Mouse (Mus musculus) right cerebral cortex, adult 18-20 months (tissue): ENCODE measurements at regions not wholly inside any gene's neighbourhood (a gene's known extent, or its start where the extent isn't known, plus 50 kb on each side); places are given as distances from the start of the nearest gene placed in this dataset.

ENCODE experiments used
- DNase-seq: peaks from one replicate; pipeline ENCODE4 v3.0.0; 2022; ENCODE audit warnings: mixed read lengths

DNA sequence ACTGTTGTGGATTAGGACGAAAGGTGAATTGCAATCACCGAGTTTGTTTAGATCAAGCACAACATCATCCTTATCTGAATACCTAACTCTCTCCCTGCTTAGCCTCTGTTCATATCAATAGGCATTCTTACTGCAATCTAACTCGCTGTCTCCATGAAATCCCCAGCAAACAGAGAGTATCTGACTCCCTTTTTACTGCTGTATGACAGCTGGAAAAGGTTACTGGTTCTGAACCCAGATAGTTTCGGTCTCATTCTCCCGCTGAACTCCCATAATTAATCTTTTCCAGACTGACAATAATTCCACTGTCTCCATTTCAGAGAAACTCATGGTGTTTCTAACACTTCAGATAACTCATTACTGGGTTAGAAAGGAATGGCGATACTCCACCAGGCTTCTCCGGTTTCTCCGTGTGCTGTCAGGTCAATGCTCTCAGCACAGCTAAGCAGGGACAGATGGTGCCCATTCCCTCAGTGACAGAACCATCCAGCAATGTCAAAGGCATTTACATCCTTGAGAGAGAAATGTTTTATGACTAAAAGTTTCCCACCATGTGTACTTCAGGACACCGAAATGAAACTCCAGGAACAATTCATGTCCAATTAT lies 167.5 kb upstream of the Itga4 start:
- no peak for DNase-seq

DNA sequence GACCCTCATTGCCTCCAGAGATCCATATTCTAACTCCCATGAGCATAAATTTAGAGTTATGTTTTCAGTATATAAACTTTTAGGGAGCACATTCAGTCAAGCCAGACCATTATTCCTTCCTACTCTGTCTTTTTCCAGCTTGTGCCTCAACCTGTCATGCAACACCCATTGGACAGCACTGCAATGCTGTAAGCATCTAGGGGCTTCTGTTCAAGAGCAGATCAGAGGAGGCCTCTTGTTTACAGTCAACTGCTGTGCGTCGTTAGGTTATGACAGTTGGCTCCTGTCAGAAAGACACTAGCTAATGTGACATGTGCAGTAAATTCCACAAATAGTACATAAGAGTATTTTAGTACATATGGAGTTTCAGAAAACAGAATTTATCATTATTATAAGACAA lies 165.0 kb upstream of the Itga4 start:
- no peak for DNase-seq

- peak; percentile 71 for DNase-seq
Measured at GRCm38 (mm10) chr2:79094298-79094697, 160.9 kb upstream of the Itga4 start.

DNA sequence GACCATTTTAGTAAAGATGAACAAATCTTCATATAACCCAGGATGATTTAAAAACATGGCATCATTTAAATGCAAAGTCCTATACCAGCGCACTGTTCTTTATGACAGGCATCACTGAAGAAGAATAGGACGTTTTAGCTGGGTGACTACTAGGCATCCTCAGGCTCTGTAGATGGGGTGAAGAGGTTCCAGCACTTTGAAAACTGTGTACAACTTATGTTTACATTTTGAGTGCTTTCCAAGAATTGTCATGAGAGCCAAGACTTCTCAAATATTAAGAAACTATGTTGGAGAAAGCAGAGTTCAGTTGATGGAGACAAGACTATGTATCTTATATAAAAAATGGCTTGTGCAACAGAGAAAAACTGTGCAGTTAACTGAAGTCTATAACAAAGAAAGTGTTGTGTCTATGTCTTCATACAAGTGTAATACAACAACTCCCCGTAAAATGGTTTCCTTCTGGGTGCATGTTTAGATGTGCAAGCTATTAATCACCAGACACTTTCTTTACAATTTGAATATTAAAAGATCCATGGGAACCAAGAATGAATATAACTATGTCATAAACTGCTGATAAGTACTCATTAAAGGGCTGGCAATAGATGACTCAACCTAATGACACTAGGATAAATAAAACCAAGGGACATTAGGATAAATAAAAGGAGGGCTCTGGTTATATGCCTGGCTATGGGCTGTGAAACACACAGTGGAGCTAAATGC lies 158.5 kb upstream of the Itga4 start:
- no peak for DNase-seq

GRCm38 (mm10) chr2:79099601-79100000 lies 155.6 kb upstream of the Itga4 start:
- DNase-seq: no peak

GRCm38 (mm10) chr2:79111673-79112072 lies 143.6 kb upstream of the Itga4 start:
- no peak for DNase-seq

DNA sequence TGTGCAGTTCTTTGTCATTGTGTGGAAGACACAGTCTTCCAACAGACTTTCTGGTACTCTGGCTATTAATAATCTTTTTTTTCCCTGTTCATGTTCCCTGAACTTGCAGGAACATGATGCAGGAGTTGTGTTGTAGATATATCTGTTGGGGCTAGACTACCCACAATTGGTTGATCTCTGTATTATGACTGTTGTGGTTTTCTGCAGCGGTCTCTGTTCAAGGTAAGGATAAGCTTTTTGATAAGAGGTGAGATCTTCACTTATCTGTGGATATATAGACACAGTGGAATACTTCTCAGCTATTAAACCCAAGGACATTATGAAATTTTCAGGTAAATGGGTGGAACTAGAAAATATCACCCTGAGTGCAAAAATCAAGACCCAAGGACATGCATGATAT lies 143.2 kb upstream of the Itga4 start:
- DNase-seq: no peak

GRCm38 (mm10) chr2:79120610-79121345 lies 134.4 kb upstream of the Itga4 start:
- DNase-seq: no peak

GRCm38 (mm10) chr2:79122530-79122929 lies 132.7 kb upstream of the Itga4 start:
- DNase-seq: no peak

- no peak for DNase-seq
Measured at GRCm38 (mm10) chr2:79124272-79124976, 130.8 kb upstream of the Itga4 start.

GRCm38 (mm10) chr2:79126170-79126879 lies 128.9 kb upstream of the Itga4 start:
- DNase-seq: no peak

DNA sequence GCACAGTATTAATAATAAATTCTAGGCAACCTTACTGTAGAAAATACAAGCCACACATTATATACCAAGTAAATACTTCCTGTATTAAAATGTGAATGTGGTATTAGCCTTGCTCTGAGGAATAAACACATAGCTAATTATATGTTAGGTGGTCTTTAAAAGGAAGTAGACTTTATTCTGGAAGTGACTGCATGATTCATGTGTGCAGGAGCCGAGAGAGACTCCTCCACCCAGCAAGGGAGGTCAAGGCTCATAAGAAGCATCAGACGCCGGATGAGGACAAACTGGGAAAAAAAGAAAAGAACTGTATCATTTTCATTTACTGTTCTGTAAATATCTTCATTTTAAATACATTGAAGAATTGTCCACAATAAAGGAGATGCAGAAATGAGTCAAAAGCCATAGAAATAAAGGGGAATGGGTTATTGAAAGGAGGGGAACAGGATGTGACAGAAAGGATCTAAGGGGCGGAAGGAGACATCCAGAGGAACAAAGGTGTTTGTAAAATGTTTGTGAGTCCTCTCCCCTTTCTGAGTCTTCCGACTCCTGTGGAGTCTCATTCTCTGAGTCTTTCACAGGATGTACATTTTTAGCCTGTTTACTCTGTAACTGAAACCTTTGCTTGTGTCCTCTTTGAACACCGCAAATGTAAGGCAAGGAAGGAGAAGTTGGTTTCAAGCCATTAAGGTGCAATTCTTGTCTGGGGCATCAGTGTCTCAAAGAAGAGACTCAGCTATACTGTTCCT lies 128.1 kb upstream of the Itga4 start:
- DNase-seq: no peak

DNA sequence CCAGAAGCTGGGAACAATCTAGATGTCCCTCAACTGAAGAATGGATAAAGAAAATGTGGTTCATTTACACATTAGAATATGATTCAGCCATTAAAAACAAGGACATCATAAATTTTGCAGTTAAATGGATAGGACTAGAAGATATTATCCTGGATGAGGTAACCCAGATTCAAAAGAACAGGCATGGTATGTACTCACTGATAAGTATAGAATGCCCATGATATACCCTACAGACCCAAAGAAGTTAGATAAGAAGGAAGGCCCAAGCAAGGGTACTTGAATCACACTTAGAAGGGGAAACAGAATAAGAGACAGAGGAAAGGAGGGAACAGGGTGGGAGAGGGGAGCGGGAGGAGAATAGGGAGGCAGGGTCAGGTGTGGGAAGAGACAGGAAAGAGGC lies 127.4 kb upstream of the Itga4 start:
- DNase-seq: no peak

- DNase-seq: no peak
Measured at GRCm38 (mm10) chr2:79130660-79131059, 124.6 kb upstream of the Itga4 start.

GRCm38 (mm10) chr2:79131235-79131634 lies 124.0 kb upstream of the Itga4 start:
- DNase-seq: no peak

GRCm38 (mm10) chr2:79131743-79132517 lies 123.3 kb upstream of the Itga4 start:
- DNase-seq: no peak

GRCm38 (mm10) chr2:79132518-79132845 lies 122.7 kb upstream of the Itga4 start:
- DNase-seq: no peak

GRCm38 (mm10) chr2:79134281-79134680 lies 120.9 kb upstream of the Itga4 start:
- DNase-seq: no peak

GRCm38 (mm10) chr2:79135986-79136385 lies 119.2 kb upstream of the Itga4 start:
- DNase-seq: no peak

DNA sequence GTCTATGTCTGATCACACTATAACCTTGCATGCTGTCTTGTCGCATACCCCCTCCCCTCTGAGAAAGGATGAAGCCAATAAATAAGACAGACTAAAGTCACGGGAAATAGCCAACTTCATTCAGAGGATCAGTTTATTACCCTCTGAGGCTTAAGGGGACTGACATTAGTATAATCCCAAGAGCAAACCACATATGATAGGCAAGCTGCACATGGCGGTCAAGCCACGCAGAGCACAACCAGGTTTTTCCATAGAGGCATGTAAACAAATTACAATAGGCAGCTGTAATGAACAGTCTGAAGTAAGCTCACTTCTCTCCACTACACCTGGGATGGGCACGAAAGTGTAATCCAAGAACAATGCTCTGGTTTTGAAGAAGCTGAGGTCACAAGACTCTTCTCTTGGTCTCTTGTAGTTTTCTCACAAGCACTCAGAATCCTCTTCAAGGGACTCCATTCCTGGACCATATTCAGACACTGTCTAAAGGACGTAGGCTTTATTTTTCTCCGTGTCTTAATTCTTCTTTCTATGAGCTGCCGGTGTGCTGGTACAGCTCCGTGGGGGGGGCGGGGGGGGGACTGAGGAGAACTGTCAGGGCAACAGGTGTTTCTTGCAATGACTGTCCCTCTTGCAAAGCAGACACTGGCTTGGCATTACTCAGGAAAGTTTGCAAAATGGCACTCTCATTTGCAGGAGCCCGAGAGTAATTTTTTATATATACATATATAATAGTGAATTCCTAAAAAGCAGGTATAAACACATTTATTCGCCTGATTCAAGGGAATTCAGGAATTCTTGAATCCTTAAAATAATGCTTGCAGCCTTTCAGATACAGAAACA lies 118.4 kb upstream of the Itga4 start:
- DNase-seq: no peak
